Mouse (Mus musculus) thymus, adult 2 months (tissue): Measurements from ENCODE around the gene Fxr2.

Experiments
- CTCF ChIP-seq: fragments of 200-500 bp; IDR thresholded peaks from 2 replicates; pipeline ENCODE4 v1.5.1; 2012; ENCODE audit warnings: mild to moderate bottlenecking, control low read depth, low read length, moderate library complexity, borderline replicate concordance; ENCODE audit not compliant: control insufficient read depth, poor library complexity, insufficient read depth; ENCODE audit errors: extremely low read depth
- POLR2A ChIP-seq: fragments of 200-500 bp; IDR thresholded peaks from 2 replicates; pipeline ENCODE4 v1.6.1; 2012; ENCODE audit warnings: mild to moderate bottlenecking, low read length, control low read depth, moderate library complexity; ENCODE audit not compliant: control insufficient read depth, poor library complexity, insufficient read depth; ENCODE audit errors: extremely low read depth

DNA sequence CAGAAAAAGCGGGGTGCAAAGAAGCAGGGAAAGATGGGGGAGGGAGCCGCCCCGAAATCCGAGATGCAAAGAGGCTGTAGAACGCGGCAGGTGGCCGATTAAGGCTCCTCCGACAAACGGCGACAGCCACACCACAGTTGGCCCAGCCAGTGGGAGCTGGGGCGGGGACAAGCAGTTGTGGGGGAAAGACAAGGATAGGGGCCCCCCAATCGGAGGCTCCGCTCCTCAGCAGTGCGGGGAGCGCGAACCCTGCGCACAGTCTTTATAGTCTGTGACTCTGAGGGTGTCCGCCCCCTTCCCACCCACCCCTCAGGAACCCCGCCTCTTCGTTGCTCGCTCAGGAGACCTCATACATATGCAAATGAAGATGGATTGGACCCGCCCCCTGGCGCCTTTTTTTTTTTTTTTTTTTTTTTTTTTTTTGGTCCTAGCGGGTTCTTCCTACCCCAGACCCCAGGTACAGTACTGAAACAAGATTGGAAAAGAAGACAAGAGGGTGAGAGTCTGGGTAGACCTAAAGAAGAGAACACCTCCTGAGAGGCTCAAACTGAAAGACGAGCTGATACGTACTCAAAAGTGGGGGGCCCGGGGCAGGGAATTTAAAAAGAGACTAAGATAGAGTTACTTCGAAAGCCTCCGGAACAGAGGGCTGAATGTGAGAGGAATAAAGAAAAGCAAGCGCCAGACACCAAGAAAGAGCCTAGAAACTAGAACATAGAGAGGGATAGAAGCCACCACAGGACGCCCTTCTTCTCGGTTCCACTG is 26.9 kb upstream of the Fxr2 start, which contains the start of gene Atp1b2:
- TF ChIP-seq CTCF (no peak), POLR2A (peak; percentile 96)
